Mouse (Mus musculus): ENCODE results near the gene Tomm40. TPM values are rescaled to one million over a fixed set of nuclear protein-coding genes. Genes with fewer than 3 reads are reported as not detected.

The Tomm40 gene
- 59.7 TPM for total RNA-seq (2023)

GRCm38 (mm10) chr7:19715239-19716054 is at the start of gene Tomm40:
Tomm40 (minus strand) TSS chr7:19715438.

GRCm38 (mm10) chr7:19750217-19751069 is 35.2 kb upstream of the Tomm40 start, which contains the start of gene Nectin2:
Nectin2 (minus strand) TSS chr7:19750483.

GRCm38 (mm10) chr7:19698907-19699826 is 16.1 kb downstream of the Tomm40 start, which contains the start of gene Apoe:
Apoe (minus strand) TSS chr7:19699188.

GRCm38 (mm10) chr7:19691873-19692865 is 23.1 kb downstream of the Tomm40 start, which contains the start of gene Apoc1:
Apoc1 (minus strand) TSS chr7:19692660.

GRCm38 (mm10) chr7:19681202-19681694 is 34.0 kb downstream of the Tomm40 start, which contains the start of the genes Gm44805 and Apoc4:
Gm44805 (minus strand) TSS chr7:19681423.
Apoc4 (minus strand) TSS chr7:19681479.

GRCm38 (mm10) chr7:19677872-19678271 is 37.4 kb downstream of the Tomm40 start, which contains the start of gene Apoc2:
Apoc2 (minus strand) TSS chr7:19677941.

GRCm38 (mm10) chr7:19664955-19665841 is 50.0 kb downstream of the Tomm40 start, which contains the start of gene Clptm1:
Clptm1 (minus strand) TSS chr7:19665033.

Other genes starting within 250 kb of the Tomm40 start
- gene Bloc1s3, start 207.1 kb downstream of the Tomm40 start, total RNA-seq (2023): 3.8 TPM
- gene Trappc6a, start 207.0 kb downstream of the Tomm40 start, total RNA-seq (2023): 24.3 TPM
- not detected for gene Nkpd1, start 197.6 kb downstream of the Tomm40 start, total RNA-seq (2023)
- 51.4 TPM for gene Ppp1r37, start 152.4 kb downstream of the Tomm40 start, total RNA-seq (2023)
- 2.4 TPM for gene Zfp296, start 138.2 kb downstream of the Tomm40 start, total RNA-seq (2023)
- gene Gemin7, start 137.8 kb downstream of the Tomm40 start, total RNA-seq (2023): 48.1 TPM
- 87.8 TPM for gene Clasrp, start 111.0 kb downstream of the Tomm40 start, total RNA-seq (2023)
- gene Relb, start 86.0 kb downstream of the Tomm40 start, total RNA-seq (2023): 44.9 TPM
- 70.1 TPM for gene Clptm1, start 50.4 kb downstream of the Tomm40 start, total RNA-seq (2023)
- 2.1 TPM for gene Apoc2, start 37.5 kb downstream of the Tomm40 start, total RNA-seq (2023)
- not detected for gene Gm44805, start 34.0 kb downstream of the Tomm40 start, total RNA-seq (2023)
- gene Apoc4, start 34.0 kb downstream of the Tomm40 start, total RNA-seq (2023): not detected
- 1.4 TPM for gene Apoc1, start 22.8 kb downstream of the Tomm40 start, total RNA-seq (2023)
- 33.1 TPM for gene Apoe, start 16.2 kb downstream of the Tomm40 start, total RNA-seq (2023)
- not detected for gene Nectin2, start 35.0 kb upstream of the Tomm40 start, total RNA-seq (2023)
- gene Bcam, start 55.6 kb upstream of the Tomm40 start, total RNA-seq (2023): not detected
- gene Cblc, start 81.4 kb upstream of the Tomm40 start, total RNA-seq (2023): 1.0 TPM
- 14.5 TPM for gene Bcl3, start 107.3 kb upstream of the Tomm40 start, total RNA-seq (2023)
- not detected for gene Gm19345, start 136.6 kb upstream of the Tomm40 start, total RNA-seq (2023)
- 2.1 TPM for gene Ceacam16, start 145.9 kb upstream of the Tomm40 start, total RNA-seq (2023)
- not detected for gene Ceacam19, start 172.5 kb upstream of the Tomm40 start, total RNA-seq (2023)
- 40.8 TPM for gene Pvr, start 205.7 kb upstream of the Tomm40 start, total RNA-seq (2023)
- 0.89 TPM for gene Igsf23, start 235.3 kb upstream of the Tomm40 start, total RNA-seq (2023)
- gene Ceacam20, start 250.0 kb upstream of the Tomm40 start, total RNA-seq (2023): not detected

Measured in CD8-positive naive resting alpha-beta T cell, adult 57 days (primary cell).